Mouse (Mus musculus): ENCODE measurements around the gene Tmem126b. TPM values are rescaled to one million over a fixed set of nuclear protein-coding genes. Genes with fewer than 3 reads are reported as not detected.
A peak's percentile ranks its signal among the peaks of the same experiment; 100 is the strongest.

Tmem126b gene
- polyA plus RNA-seq, 1 experiment from 2014 or later = 35.2 TPM

GRCm38 (mm10) chr7:90457517-90457916 is 18.3 kb downstream of the Tmem126b start:
- Histone ChIP-seq H3K27me3 (ENCODE audit: control insufficient read depth, insufficient read depth, low read length) (0 out of 2 replicates have a peak, but pooled peaks cover 2% of the 10 kb centered on the region), H3K4me1 (ENCODE audit: control insufficient read depth, insufficient read depth, low read length) (peaks cover 13% of the 10 kb centered on the region), H3K9ac (ENCODE audit: low read length) (peak overlapping the region; percentile 77), H3K27ac (ENCODE audit: low read length) (peak overlapping the region; percentile 93), H3K4me3 (ENCODE audit: low read length) (peak overlapping the region; percentile 80), H3K4me2 (ENCODE audit: low read depth, low read length) (peak overlapping the region; percentile 80), H3K9me3 (replicated peaks; ENCODE audit: control insufficient read depth, low read length) (no peaks in the 10 kb centered on the region), H3K36me3 (ENCODE audit: control insufficient read depth, insufficient read depth) (peaks cover 10% of the 10 kb centered on the region; the same call in 1 of the 2 replicates)
- WGBS = 9% methylated on average over 10 of the region's 10 CpGs
- ATAC-seq (replicated peaks; ENCODE audit: extremely low read depth, insufficient read depth, low FRiP score) = peak; percentile 16; the same call in 1 of the 2 replicates

DNA sequence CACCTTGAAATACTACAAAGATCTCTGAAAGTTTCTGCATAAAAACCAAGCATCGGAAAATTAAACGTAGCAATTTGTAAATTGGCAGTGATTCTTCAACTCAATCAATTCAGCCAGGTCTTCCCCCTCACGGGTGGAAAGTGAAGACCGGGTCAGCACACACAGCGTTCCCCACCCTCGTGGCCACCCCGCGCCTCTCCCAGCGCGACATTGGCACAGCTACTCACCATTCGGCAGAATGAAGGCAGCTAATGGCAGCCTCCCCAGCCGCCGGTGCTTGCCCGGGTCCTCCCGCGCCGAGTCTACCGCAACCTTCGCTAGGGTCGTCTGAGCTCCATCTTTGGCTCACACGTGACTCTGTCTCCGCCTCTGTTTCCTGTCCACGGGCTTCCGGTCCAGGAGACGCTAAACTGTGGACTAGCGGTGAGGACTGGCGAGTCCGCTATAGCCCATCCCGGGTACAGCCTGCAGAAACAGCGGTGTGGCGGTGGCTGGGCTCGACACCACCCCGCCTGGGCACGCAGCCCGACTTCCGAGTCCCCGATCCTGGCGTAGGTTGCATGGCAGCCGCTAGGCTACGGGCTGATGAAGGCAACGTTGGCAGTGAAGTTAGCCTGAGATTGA is 18.8 kb downstream of the Tmem126b start, which contains the start of gene Tmem126a:
TSS of gene Tmem126a (minus strand) at position 385 of the 624 bp plus-strand sequence.
- peak within 1 kb of the TSS; percentile 80 for H3K4me3 ChIP-seq (ENCODE audit: low read length)
- H3K9me3 ChIP-seq (replicated peaks; ENCODE audit: control insufficient read depth, low read length) = no peaks in the 10 kb centered on the region
- ATAC-seq (replicated peaks; ENCODE audit: extremely low read depth, insufficient read depth, low FRiP score) = peak; percentile 96
- H3K9ac ChIP-seq (ENCODE audit: low read length) = peak within 1 kb of the TSS; percentile 77
- H3K27me3 ChIP-seq (ENCODE audit: control insufficient read depth, insufficient read depth, low read length) = 0 out of 2 replicates have a peak, but pooled peaks cover 2% of the 10 kb centered on the region
- under 1% methylated on average over 41 of the region's 41 CpGs for WGBS
- peak within 1 kb of the TSS; percentile 80 for H3K4me2 ChIP-seq (ENCODE audit: low read depth, low read length)
- peak within 1 kb of the TSS; percentile 93 for H3K27ac ChIP-seq (ENCODE audit: low read length)
- H3K36me3 ChIP-seq (ENCODE audit: control insufficient read depth, insufficient read depth) = peaks cover 10% of the 10 kb centered on the region; the same call in 1 of the 2 replicates
- H3K4me1 ChIP-seq (ENCODE audit: control insufficient read depth, insufficient read depth, low read length) = peaks cover 13% of the 10 kb centered on the region

- Histone ChIP-seq H3K4me2 (ENCODE audit: low read depth, low read length) (peak overlapping the region; percentile 80), H3K36me3 (ENCODE audit: control insufficient read depth, insufficient read depth) (peaks cover 12% of the 10 kb centered on the region), H3K9me3 (replicated peaks; ENCODE audit: control insufficient read depth, low read length) (no peaks in the 10 kb centered on the region), H3K4me3 (ENCODE audit: low read length) (peak overlapping the region; percentile 80), H3K27me3 (ENCODE audit: control insufficient read depth, insufficient read depth, low read length) (0 out of 2 replicates have a peak, but pooled peaks cover 2% of the 10 kb centered on the region), H3K9ac (ENCODE audit: low read length) (peak overlapping the region; percentile 77), H3K27ac (ENCODE audit: low read length) (peak overlapping the region; percentile 93), H3K4me1 (ENCODE audit: control insufficient read depth, insufficient read depth, low read length) (peaks cover 13% of the 10 kb centered on the region)
- no peak for ATAC-seq (replicated peaks; ENCODE audit: extremely low read depth, insufficient read depth, low FRiP score)
- WGBS = 12% methylated on average over 7 of the region's 7 CpGs
These were observed 19.5 kb downstream of the Tmem126b start for GRCm38 (mm10) chr7:90456149-90456844.

- no peak for ATAC-seq (replicated peaks; ENCODE audit: extremely low read depth, insufficient read depth, low FRiP score)
- peak overlapping the region; percentile 99 for H3K4me3 ChIP-seq (ENCODE audit: low read length)
- no peak overlapping the region; the same call in none of the 2 replicates for H3K27ac ChIP-seq (ENCODE audit: low read length)
- H3K36me3 ChIP-seq (ENCODE audit: control insufficient read depth, insufficient read depth) = peaks cover 5% of the 10 kb centered on the region
- WGBS = 3% methylated on average over 6 of the region's 6 CpGs
- H3K9me3 ChIP-seq (replicated peaks; ENCODE audit: control insufficient read depth, low read length) = no peaks in the 10 kb centered on the region
- no peaks in the 10 kb centered on the region for H3K27me3 ChIP-seq (ENCODE audit: control insufficient read depth, insufficient read depth, low read length)
- H3K4me2 ChIP-seq (ENCODE audit: low read depth, low read length) = peak overlapping the region; percentile 94
- H3K4me1 ChIP-seq (ENCODE audit: control insufficient read depth, insufficient read depth, low read length) = peaks cover 10% of the 10 kb centered on the region
- H3K9ac ChIP-seq (ENCODE audit: low read length) = peak overlapping the region; percentile 99
These were observed 31.6 kb downstream of the Tmem126b start for GRCm38 (mm10) chr7:90444206-90444605.

GRCm38 (mm10) chr7:90443101-90444091 is 32.4 kb downstream of the Tmem126b start:
- Histone ChIP-seq H3K9ac (ENCODE audit: low read length) (peak overlapping the region; percentile 99), H3K4me1 (ENCODE audit: control insufficient read depth, insufficient read depth, low read length) (peaks cover 10% of the 10 kb centered on the region), H3K9me3 (replicated peaks; ENCODE audit: control insufficient read depth, low read length) (no peaks in the 10 kb centered on the region), H3K36me3 (ENCODE audit: control insufficient read depth, insufficient read depth) (peaks cover 5% of the 10 kb centered on the region), H3K27me3 (ENCODE audit: control insufficient read depth, insufficient read depth, low read length) (no peaks in the 10 kb centered on the region), H3K4me3 (ENCODE audit: low read length) (peak overlapping the region; percentile 99), H3K27ac (ENCODE audit: low read length) (peak overlapping the region; percentile 99), H3K4me2 (ENCODE audit: low read depth, low read length) (peak overlapping the region; percentile 94)
- peak; percentile 82 for ATAC-seq (replicated peaks; ENCODE audit: extremely low read depth, insufficient read depth, low FRiP score)
- under 1% methylated on average over 102 of the region's 123 CpGs for WGBS

DNA sequence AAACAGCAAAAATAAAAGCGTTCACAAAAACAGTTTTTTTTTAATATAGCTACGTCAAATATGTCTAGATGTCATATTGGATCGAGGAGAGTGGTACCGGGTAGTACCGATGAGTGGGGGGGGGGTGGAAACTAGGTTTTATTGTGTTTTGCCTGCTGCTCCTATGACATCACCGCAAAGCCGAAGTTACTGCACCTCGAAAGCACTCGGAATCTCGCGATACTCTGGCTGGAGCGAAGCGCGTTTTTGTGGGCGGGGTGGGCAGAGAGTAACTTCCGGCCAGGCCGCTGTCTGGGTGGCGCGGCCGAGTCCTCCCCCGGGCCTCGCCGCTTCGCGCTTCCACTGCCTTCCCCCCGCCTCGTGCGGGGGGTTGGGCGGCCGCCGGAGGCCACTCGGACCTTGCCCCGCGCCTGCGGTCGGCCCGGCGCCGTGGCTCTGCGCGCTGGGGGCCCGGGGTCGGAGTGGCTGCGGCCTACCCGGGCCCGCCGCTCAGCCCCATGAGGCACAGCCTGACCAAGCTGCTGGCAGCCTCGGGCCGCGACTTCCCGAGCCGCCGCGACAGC is 33.2 kb downstream of the Tmem126b start, which contains the start of gene Crebzf:
TSS of gene Crebzf (plus strand) at position 212 of the 563 bp plus-strand sequence.
- H3K4me1 ChIP-seq (ENCODE audit: control insufficient read depth, insufficient read depth, low read length) = peaks cover 9% of the 10 kb centered on the region
- H3K36me3 ChIP-seq (ENCODE audit: control insufficient read depth, insufficient read depth) = peaks cover 5% of the 10 kb centered on the region
- peak within 1 kb of the TSS; percentile 99 for H3K9ac ChIP-seq (ENCODE audit: low read length)
- peak; percentile 95 for ATAC-seq (replicated peaks; ENCODE audit: extremely low read depth, insufficient read depth, low FRiP score)
- H3K27me3 ChIP-seq (ENCODE audit: control insufficient read depth, insufficient read depth, low read length) = no peaks in the 10 kb centered on the region
- peak within 1 kb of the TSS; percentile 99 for H3K4me3 ChIP-seq (ENCODE audit: low read length)
- H3K27ac ChIP-seq (ENCODE audit: low read length) = peak within 1 kb of the TSS; percentile 99
- peak within 1 kb of the TSS; percentile 94 for H3K4me2 ChIP-seq (ENCODE audit: low read depth, low read length)
- under 1% methylated on average over 54 of the region's 54 CpGs for WGBS
- no peaks in the 10 kb centered on the region for H3K9me3 ChIP-seq (replicated peaks; ENCODE audit: control insufficient read depth, low read length)

DNA sequence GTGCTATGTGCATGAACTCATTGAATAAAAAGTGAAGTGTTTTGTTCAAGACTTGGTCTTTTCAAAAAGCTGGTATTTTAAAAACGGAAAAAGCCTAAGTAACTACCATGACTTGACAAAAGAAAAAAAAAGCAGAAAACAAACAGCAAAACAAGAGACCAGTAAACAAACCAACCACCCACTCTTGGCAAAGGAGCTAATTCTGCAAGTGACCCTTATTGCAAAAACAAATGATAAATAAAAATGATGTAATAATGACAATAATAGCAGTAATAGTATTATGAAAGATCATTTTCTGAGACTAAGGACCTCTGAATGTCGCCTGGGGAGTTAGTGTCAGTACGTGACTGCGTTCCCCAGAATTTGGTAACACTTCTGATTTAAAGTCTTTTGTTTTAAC is 33.7 kb downstream of the Tmem126b start:
- H3K4me2 ChIP-seq (ENCODE audit: low read depth, low read length) = peak overlapping the region; percentile 94
- H3K4me3 ChIP-seq (ENCODE audit: low read length) = peak overlapping the region; percentile 99
- H3K27me3 ChIP-seq (ENCODE audit: control insufficient read depth, insufficient read depth, low read length) = no peaks in the 10 kb centered on the region
- peaks cover under 1% of the 10 kb centered on the region; the same call in 1 of the 2 replicates for H3K36me3 ChIP-seq (ENCODE audit: control insufficient read depth, insufficient read depth)
- no peaks in the 10 kb centered on the region for H3K9me3 ChIP-seq (replicated peaks; ENCODE audit: control insufficient read depth, low read length)
- H3K4me1 ChIP-seq (ENCODE audit: control insufficient read depth, insufficient read depth, low read length) = peaks cover 6% of the 10 kb centered on the region
- H3K27ac ChIP-seq (ENCODE audit: low read length) = peak overlapping the region; percentile 99
- ATAC-seq (replicated peaks; ENCODE audit: extremely low read depth, insufficient read depth, low FRiP score) = no peak
- peak overlapping the region; percentile 99 for H3K9ac ChIP-seq (ENCODE audit: low read length)
- WGBS = 14% methylated on average over 4 of the region's 4 CpGs

GRCm38 (mm10) chr7:90440044-90440443 is 35.8 kb downstream of the Tmem126b start:
- Histone ChIP-seq H3K27ac (ENCODE audit: low read length) (no peak overlapping the region), H3K4me3 (ENCODE audit: low read length) (no peak overlapping the region), H3K9ac (ENCODE audit: low read length) (no peak overlapping the region), H3K4me2 (ENCODE audit: low read depth, low read length) (no peak overlapping the region), H3K27me3 (ENCODE audit: control insufficient read depth, insufficient read depth, low read length) (no peaks in the 10 kb centered on the region), H3K36me3 (ENCODE audit: control insufficient read depth, insufficient read depth) (no peaks in the 10 kb centered on the region), H3K4me1 (ENCODE audit: control insufficient read depth, insufficient read depth, low read length) (peaks cover 5% of the 10 kb centered on the region), H3K9me3 (replicated peaks; ENCODE audit: control insufficient read depth, low read length) (no peaks in the 10 kb centered on the region)
- no peak for ATAC-seq (replicated peaks; ENCODE audit: extremely low read depth, insufficient read depth, low FRiP score)
- 77% methylated on average over 4 of the region's 4 CpGs for WGBS
